Mouse (Mus musculus) lung, adult 2 months (tissue): ENCODE measurements around the gene Usp15. TPM values are rescaled to one million over a fixed set of nuclear protein-coding genes. Genes with fewer than 3 reads are reported as not detected.

Source experiments
- DNase-seq: peaks from one replicate; pipeline ENCODE4 v3.0.0; 2022
- H3K4me1 ChIP-seq: fragments of 200-500 bp; 2 replicates; pipeline ENCODE4 v1.6.1; 2011; ENCODE audit warnings: low read length; ENCODE audit not compliant: control insufficient read depth, insufficient read depth
- H3K4me3 ChIP-seq: fragments of 200-500 bp; replicated peaks from 2 replicates; pipeline ENCODE3; 2011; ENCODE audit warnings: low read depth, mild to moderate bottlenecking, control low read depth, low read length; ENCODE audit errors: extremely low read depth
- CTCF ChIP-seq: fragments of 200-500 bp; IDR thresholded peaks from 2 replicates; pipeline ENCODE4 v1.5.1; 2011; ENCODE audit warnings: mild to moderate bottlenecking, low read length, control low read depth; ENCODE audit not compliant: insufficient read depth
- POLR2A ChIP-seq: fragments of 200-500 bp; IDR thresholded peaks from 2 replicates; pipeline ENCODE4 v1.6.1; 2011; ENCODE audit warnings: low read depth, mild to moderate bottlenecking, control low read depth, low read length, borderline replicate concordance; ENCODE audit errors: extremely low read depth
- WGBS: fragments of 180-500 bp; shearing (Covaris S2); methylation state at CpG from one replicate; pipeline ENCODE4 v1.1.7; 2018; 5-methylcytosine and 5-hydroxymethylcytosine counted together
- polyA plus RNA-seq: library from polyadenylated mRNA; depleted of rRNA; stranded (reverse); fragments of >200 nt; gene quantifications from 2 replicates; pipeline ENCODE4 v1.2.3, GENCODE M21; 2012

The Usp15 gene
- polyA plus RNA-seq, 1 experiment, result 8.1 TPM

- no peak overlapping the region for H3K4me3 ChIP-seq
- no peak for TF ChIP-seq POLR2A
- H3K4me1 ChIP-seq, result peaks cover 18% of the 10 kb centered on the region
- no peak for DNase-seq
- 33% methylated on average over 2 of the region's 2 CpGs for WGBS
Measured at GRCm38 (mm10) chr10:123183743-123184142, 13.1 kb downstream of the Usp15 start.

- TF ChIP-seq CTCF, result no peak
- TF ChIP-seq POLR2A, result no peak
- 38% methylated on average over 7 of the region's 7 CpGs for WGBS
- Histone ChIP-seq H3K4me3 (no peak overlapping the region), H3K4me1 (peaks cover 13% of the 10 kb centered on the region)
- no peak for DNase-seq
Measured at GRCm38 (mm10) chr10:123183243-123183642, 13.6 kb downstream of the Usp15 start.

- no peak overlapping the region for H3K4me3 ChIP-seq
- peaks cover 13% of the 10 kb centered on the region for H3K4me1 ChIP-seq
- WGBS, result 79% methylated on average over 3 of the region's 3 CpGs
- TF ChIP-seq POLR2A (no peak), CTCF (no peak)
- no peak for DNase-seq
Measured at GRCm38 (mm10) chr10:123182391-123182790, 14.4 kb downstream of the Usp15 start.

DNA sequence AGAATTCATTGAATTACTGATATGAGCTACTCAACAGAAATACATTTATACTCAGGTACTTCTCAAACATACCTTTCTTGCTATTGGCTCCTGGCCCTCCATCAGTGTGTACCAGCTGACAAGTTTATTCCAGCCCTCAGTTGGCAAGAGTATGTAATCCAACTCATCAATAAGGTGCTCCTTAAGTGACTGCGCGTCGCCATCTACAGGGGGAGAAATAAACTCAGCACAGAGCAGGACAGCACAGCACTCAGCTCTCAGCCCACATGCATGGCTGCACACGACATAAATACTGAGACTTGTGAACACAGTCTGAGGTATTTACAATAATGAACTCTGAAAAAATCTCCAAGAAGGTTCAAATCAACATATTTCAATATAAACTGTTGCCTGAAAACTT lies 21.0 kb downstream of the Usp15 start:
- WGBS, result 63% methylated on average over 4 of the region's 4 CpGs

DNA sequence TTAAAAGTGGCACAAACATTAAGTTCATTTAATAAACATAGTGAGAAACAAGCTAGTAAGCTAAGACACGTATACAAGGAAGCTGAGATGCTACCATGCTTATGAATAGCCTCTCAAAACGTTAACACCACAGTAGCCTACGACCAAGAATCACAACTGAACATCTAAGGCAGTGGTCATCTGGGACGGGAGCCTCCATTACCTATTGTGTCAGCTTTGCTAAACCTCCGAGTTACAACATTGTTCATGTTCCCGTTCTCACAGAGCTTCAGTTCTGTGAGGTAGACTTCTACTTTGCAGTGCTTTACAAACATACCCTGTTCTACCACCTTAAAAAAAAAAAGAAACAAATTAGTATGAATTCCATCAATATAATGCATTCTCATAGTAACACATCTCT lies 25.9 kb downstream of the Usp15 start:
- TF ChIP-seq POLR2A (no peak), CTCF (no peak)
- 82% methylated on average over 6 of the region's 6 CpGs for WGBS
- no peaks in the 10 kb centered on the region for H3K4me1 ChIP-seq
- H3K4me3 ChIP-seq, result no peak overlapping the region
- DNase-seq, result no peak

More for the DNA sequence above, 21.0 kb downstream of the Usp15 start:
- Histone ChIP-seq H3K4me3 (no peak overlapping the region), H3K4me1 (no peaks in the 10 kb centered on the region)
- DNase-seq, result no peak
- TF ChIP-seq POLR2A (no peak), CTCF (0 out of 2 replicates have a peak, but pooled peaks have one; percentile 5)

GRCm38 (mm10) chr10:123165542-123165941 lies 31.3 kb downstream of the Usp15 start:
- WGBS, result 94% methylated on average over 3 of the region's 3 CpGs
- H3K4me3 ChIP-seq, result no peak overlapping the region
- DNase-seq, result no peak
- H3K4me1 ChIP-seq, result no peaks in the 10 kb centered on the region
- no peak for TF ChIP-seq POLR2A
- TF ChIP-seq CTCF, result no peak

DNA sequence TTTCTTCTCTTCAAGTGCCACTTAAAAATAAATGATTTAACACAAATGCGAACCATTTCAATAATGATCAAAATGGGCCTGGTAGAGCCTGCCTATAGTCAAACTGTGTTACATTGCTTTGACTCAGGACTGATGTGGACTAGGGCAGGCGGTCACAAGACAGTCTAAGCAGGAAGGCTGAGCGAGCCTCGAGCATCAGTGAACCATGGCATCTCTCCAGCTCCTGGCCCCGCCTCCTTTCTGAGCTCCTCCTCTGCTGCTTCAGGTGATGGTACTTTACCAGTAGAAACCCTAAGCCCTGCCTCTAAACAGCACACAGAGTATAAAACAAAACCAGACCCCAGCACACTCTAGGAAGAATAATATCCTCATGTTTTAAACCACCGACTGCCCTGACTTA lies 36.3 kb downstream of the Usp15 start:
- Histone ChIP-seq H3K4me1 (no peaks in the 10 kb centered on the region), H3K4me3 (no peak overlapping the region)
- TF ChIP-seq POLR2A (no peak), CTCF (no peak)
- 59% methylated on average over 6 of the region's 6 CpGs for WGBS
- no peak for DNase-seq

GRCm38 (mm10) chr10:123159316-123159715 lies 37.5 kb downstream of the Usp15 start:
- no peaks in the 10 kb centered on the region for H3K4me1 ChIP-seq
- 65% methylated on average over 7 of the region's 7 CpGs for WGBS
- no peak for DNase-seq
- no peak overlapping the region for H3K4me3 ChIP-seq
- no peak for TF ChIP-seq POLR2A
- TF ChIP-seq CTCF, result no peak

DNA sequence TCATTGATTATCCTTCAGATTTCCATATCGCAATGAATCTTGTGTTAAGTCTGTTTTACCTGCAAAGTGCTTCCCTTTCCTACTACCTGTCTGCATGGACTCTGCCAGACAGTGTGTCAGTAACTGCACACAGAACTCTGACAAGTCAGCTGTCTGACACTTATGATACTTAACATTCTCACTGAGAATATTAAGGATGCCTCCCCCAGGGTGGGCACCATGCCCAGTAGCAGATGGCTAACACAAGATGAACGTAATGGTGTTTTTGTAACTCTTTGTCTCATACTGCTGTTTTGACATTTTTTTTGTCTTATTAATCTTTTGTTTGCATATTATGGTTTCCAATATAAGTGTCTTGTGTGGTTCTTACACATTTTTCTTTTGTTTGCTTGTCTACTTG lies 40.4 kb downstream of the Usp15 start:
- H3K4me3 ChIP-seq, result no peak overlapping the region
- TF ChIP-seq CTCF (no peak), POLR2A (no peak)
- DNase-seq, result no peak
- 80% methylated on average over 2 of the region's 2 CpGs for WGBS
- H3K4me1 ChIP-seq, result no peaks in the 10 kb centered on the region

DNA sequence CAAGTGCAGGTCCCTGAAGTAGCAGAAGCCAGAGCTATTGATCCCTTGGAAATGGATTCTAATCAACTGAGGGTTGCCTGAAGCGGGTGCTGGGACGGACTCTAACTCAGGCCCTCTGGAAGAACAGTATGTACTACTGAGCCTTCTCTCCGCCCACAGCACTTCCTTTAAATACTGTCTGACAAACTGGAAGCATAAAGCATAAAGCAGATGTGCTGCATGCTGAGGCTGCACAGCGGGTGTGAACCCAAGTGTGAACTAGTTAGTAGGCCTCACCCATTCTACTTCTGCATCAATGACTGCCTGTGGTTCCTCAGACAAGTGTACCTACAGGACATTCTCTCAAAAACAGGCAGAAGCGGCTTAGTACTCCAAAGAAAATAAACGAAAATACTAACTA lies 41.0 kb downstream of the Usp15 start:
- 89% methylated on average over 6 of the region's 6 CpGs for WGBS

More for the DNA sequence above, 41.0 kb downstream of the Usp15 start:
- TF ChIP-seq POLR2A (no peak), CTCF (no peak)
- Histone ChIP-seq H3K4me1 (no peaks in the 10 kb centered on the region), H3K4me3 (no peak overlapping the region)
- no peak for DNase-seq
